Mouse (Mus musculus): Measurements from ENCODE around the gene Spag9. TPM values are rescaled to one million over a fixed set of nuclear protein-coding genes. Genes with fewer than 3 reads are reported as not detected.

Gene Spag9
- total RNA-seq, 2 experiments from 2014 or later, result 109 to 118 TPM

GRCm38 (mm10) chr11:94130118-94131095 is 134.5 kb downstream of the Spag9 start:
- DNase-seq (ENCODE audit: low spot score in 2 of 2), result no peak

GRCm38 (mm10) chr11:94133344-94133955 is 137.6 kb downstream of the Spag9 start:
- DNase-seq (ENCODE audit: low spot score in 2 of 2), result peak; percentile 85 to 88

GRCm38 (mm10) chr11:94134076-94134838 is 138.4 kb downstream of the Spag9 start:
- DNase-seq (ENCODE audit: low spot score in 2 of 2), result peak; percentile 63 to 75

- no peak for DNase-seq (ENCODE audit: low spot score in 2 of 2)
Measured at GRCm38 (mm10) chr11:94135581-94136001, 139.7 kb downstream of the Spag9 start.

GRCm38 (mm10) chr11:94136656-94137055 is 140.8 kb downstream of the Spag9 start:
- DNase-seq (ENCODE audit: low spot score in 2 of 2), result no peak

GRCm38 (mm10) chr11:94137326-94138061 is 141.6 kb downstream of the Spag9 start:
- no peak for DNase-seq (ENCODE audit: low spot score in 2 of 2)

GRCm38 (mm10) chr11:94138411-94139231 is 142.7 kb downstream of the Spag9 start:
- DNase-seq (ENCODE audit: low spot score in 2 of 2), result no peak

- no peak for DNase-seq (ENCODE audit: low spot score in 2 of 2)
Measured at GRCm38 (mm10) chr11:94139232-94139620, 143.3 kb downstream of the Spag9 start.

GRCm38 (mm10) chr11:94140540-94140939 is 144.6 kb downstream of the Spag9 start:
- DNase-seq (ENCODE audit: low spot score in 2 of 2), result no peak

- no peak for DNase-seq (ENCODE audit: low spot score in 2 of 2)
Measured at GRCm38 (mm10) chr11:94141564-94141963, 145.7 kb downstream of the Spag9 start.

- DNase-seq (ENCODE audit: low spot score in 2 of 2), result no peak
Measured at GRCm38 (mm10) chr11:94143336-94143735, 147.4 kb downstream of the Spag9 start.

- peak; percentile 74 to 77 for DNase-seq (ENCODE audit: low spot score in 2 of 2)
Measured at GRCm38 (mm10) chr11:94144771-94145539, 149.1 kb downstream of the Spag9 start.

GRCm38 (mm10) chr11:94146049-94146605 is 150.2 kb downstream of the Spag9 start:
- no peak for DNase-seq (ENCODE audit: low spot score in 2 of 2)

GRCm38 (mm10) chr11:94146733-94147485 is 151.0 kb downstream of the Spag9 start:
- DNase-seq (ENCODE audit: low spot score in 2 of 2), result no peak

- DNase-seq (ENCODE audit: low spot score in 2 of 2), result no peak
Measured at GRCm38 (mm10) chr11:94148105-94148696, 152.3 kb downstream of the Spag9 start.

- DNase-seq (ENCODE audit: low spot score in 2 of 2), result no peak
Measured at GRCm38 (mm10) chr11:94148931-94149491, 153.1 kb downstream of the Spag9 start.

GRCm38 (mm10) chr11:94149509-94150259 is 153.8 kb downstream of the Spag9 start:
- DNase-seq (ENCODE audit: low spot score in 2 of 2), result no peak
